Mouse (Mus musculus) neural tube, embryonic 11.5 days (tissue): Measurements from ENCODE around the gene Ephb1. TPM values are rescaled to one million over a fixed set of nuclear protein-coding genes. Genes with fewer than 3 reads are reported as not detected.

Experiments
- ATAC-seq: fragments of 200-750 bp; cut with Nextera tagmentation; 2 replicates; pipeline ENCODE4 v1.8.0; 2017; ENCODE audit warnings: moderate number of reproducible peaks, mild to moderate bottlenecking, moderate TSS enrichment, moderate library complexity; ENCODE audit not compliant: insufficient read depth, low FRiP score, low TSS enrichment
- DNase-seq: peaks from one replicate; pipeline ENCODE4 v3.0.0-alpha.2; 2015; ENCODE audit warnings: low spot score
- H3K27ac ChIP-seq: fragments of 300-500 bp; sonication (generic); 2 replicates; pipeline ENCODE4 v1.5.1; 2014; ENCODE audit warnings: low read depth, mild to moderate bottlenecking, low read length
- H3K27me3 ChIP-seq: fragments of 300-500 bp; sonication (generic); 2 replicates; pipeline ENCODE4 v1.6.1; 2014; ENCODE audit warnings: mild to moderate bottlenecking, low read length, mixed read lengths; ENCODE audit not compliant: control insufficient read depth, insufficient read depth
- H3K36me3 ChIP-seq: fragments of 300-500 bp; sonication (generic); 2 replicates; pipeline ENCODE4 v1.6.1; 2014; ENCODE audit warnings: mild to moderate bottlenecking, low read length, moderate library complexity, mixed read lengths; ENCODE audit not compliant: control insufficient read depth, insufficient read depth
- H3K4me1 ChIP-seq: fragments of 300-500 bp; sonication (generic); 2 replicates; pipeline ENCODE4 v1.6.1; 2014; ENCODE audit warnings: low read length, mixed read lengths; ENCODE audit not compliant: control insufficient read depth, insufficient read depth
- H3K4me2 ChIP-seq: fragments of 300-500 bp; sonication (generic); 2 replicates; pipeline ENCODE4 v1.6.1; 2014; ENCODE audit warnings: low read depth, mild to moderate bottlenecking, moderate library complexity
- H3K4me3 ChIP-seq: fragments of 300-500 bp; sonication (generic); 2 replicates; pipeline ENCODE4 v1.5.1; 2014; ENCODE audit warnings: low read depth, low read length
- H3K9ac ChIP-seq: fragments of 300-500 bp; sonication (generic); 2 replicates; pipeline ENCODE4 v1.6.1; 2014; ENCODE audit warnings: mild to moderate bottlenecking, low read length
- H3K9me3 ChIP-seq: fragments of 300-500 bp; sonication (generic); 2 replicates; pipeline ENCODE4 v1.6.1; 2016; ENCODE audit warnings: low read length; ENCODE audit not compliant: control insufficient read depth
- WGBS: fragments of 180-500 bp; shearing (Covaris S2); extraction: QIAGEN DNeasy Blood & Tissue Kit; methylation state at CpG from one replicate; pipeline ENCODE4 v1.1.7; 2014; 5-methylcytosine and 5-hydroxymethylcytosine counted together
- polyA plus RNA-seq: library from polyadenylated mRNA; unstranded; fragments of >200 nt; fragmentation: Nextera tagmentation; extraction: Ambion mirVana; gene quantifications from 2 replicates; pipeline ENCODE4 v1.2.1, GENCODE M21; 2014

Ephb1 gene
- polyA plus RNA-seq, 1 experiment from 2014 or later = 11.2 TPM

DNA sequence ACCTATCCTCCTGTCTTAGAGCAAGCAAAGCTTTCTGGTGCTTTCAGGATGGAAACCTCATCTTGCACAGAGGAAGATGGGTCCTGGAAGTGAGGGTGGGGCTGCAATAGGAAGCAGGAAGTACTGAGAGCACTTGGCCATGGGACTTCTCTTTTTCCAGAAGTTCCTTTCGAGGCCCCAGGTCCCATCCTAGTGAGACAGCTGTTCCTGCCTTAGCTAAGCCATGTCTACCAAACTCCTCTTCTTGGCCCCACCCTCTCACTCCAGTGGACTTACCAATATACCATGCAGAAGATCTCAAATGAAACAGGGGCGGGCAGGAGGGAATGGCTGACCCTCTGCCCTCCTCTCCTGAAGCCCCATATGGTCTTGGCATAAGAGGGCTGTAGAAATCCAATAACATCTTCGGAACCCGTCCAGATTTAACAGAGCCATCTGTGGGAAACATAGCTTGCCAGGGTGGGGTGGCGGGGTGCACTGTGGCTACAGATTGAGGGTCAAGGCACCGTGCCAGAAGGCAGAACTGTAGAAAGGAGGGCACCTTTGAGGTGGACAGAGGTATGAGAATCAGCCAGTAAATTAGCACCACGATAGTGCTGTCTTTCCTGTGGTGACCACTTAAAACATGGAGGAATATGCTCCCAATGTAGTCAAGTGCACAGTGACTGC is 48.9 kb downstream of the Ephb1 start:
- no peak overlapping the region for H3K4me2 ChIP-seq
- no peak overlapping the region for H3K27ac ChIP-seq
- H3K4me1 ChIP-seq = peaks cover 3% of the 10 kb centered on the region; the same call in 1 of the 2 replicates
- ATAC-seq (no peak), DNase-seq (no peak)
- H3K36me3 ChIP-seq = no peaks in the 10 kb centered on the region
- H3K9me3 ChIP-seq = no peaks in the 10 kb centered on the region
- 86% methylated on average over 7 of the region's 7 CpGs for whole genome bisulfite sequencing
- no peaks in the 10 kb centered on the region for H3K27me3 ChIP-seq
- no peak overlapping the region for H3K9ac ChIP-seq
- H3K4me3 ChIP-seq = no peak overlapping the region

DNA sequence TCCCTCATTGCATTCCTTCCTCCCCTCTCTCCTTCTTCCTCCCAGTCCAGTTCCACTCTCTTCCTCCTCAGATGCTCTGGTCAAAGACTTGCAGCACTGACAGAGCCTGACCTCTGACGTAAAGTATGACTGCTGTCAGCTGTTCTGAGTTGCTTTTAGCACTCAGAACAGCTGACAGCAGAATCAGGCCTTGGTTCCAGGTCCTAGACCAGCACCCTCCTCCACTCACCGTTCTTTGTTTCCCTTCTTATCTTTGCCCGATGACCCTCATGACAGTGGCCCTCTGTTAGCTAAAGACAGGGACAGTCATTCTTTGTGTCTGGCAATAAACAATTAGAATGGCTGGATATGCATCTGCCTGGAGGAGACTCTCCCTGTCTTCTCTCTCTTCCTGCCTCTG is 49.7 kb downstream of the Ephb1 start:
- Histone ChIP-seq H3K4me2 (no peak overlapping the region), H3K27ac (no peak overlapping the region), H3K9me3 (no peaks in the 10 kb centered on the region), H3K9ac (no peak overlapping the region), H3K4me1 (0 out of 2 replicates have a peak, but pooled peaks cover 3% of the 10 kb centered on the region), H3K36me3 (no peaks in the 10 kb centered on the region), H3K27me3 (no peaks in the 10 kb centered on the region), H3K4me3 (no peak overlapping the region)
- no peak for DNase-seq
- 54% methylated on average over 3 of the region's 3 CpGs for WGBS
- ATAC-seq = no peak

GRCm38 (mm10) chr9:102303882-102304281 is 50.6 kb downstream of the Ephb1 start:
- H3K36me3 ChIP-seq = no peaks in the 10 kb centered on the region
- no peak overlapping the region for H3K9ac ChIP-seq
- WGBS = 54% methylated on average over 13 of the region's 13 CpGs
- no peak overlapping the region for H3K4me3 ChIP-seq
- no peak overlapping the region for H3K4me2 ChIP-seq
- no peaks in the 10 kb centered on the region for H3K9me3 ChIP-seq
- 0 out of 2 replicates have a peak, but pooled peaks cover 3% of the 10 kb centered on the region for H3K4me1 ChIP-seq
- DNase-seq (no peak), ATAC-seq (no peak)
- no peak overlapping the region for H3K27ac ChIP-seq
- H3K27me3 ChIP-seq = no peaks in the 10 kb centered on the region

DNA sequence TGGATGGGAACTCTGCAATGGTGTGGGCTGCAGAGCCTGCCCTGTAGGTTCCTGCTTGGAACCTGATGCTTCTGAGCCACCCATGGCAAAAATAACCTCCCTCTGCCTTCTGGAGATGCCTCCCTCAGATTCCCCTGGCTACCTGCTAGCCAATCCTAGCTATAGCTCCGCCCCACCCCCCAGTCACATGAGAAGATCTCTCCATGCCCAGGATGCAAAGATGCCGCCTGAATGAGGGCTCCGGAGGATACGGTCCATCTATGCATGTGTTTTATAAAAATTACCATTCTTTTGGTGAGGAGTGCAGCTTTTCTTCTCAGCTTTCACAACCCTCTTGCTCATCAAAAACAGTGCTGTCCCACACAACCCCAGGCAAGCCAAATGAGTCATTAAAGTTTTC is 53.5 kb downstream of the Ephb1 start:
- H3K4me3 ChIP-seq = no peak overlapping the region
- no peaks in the 10 kb centered on the region for H3K27me3 ChIP-seq
- H3K4me1 ChIP-seq = no peaks in the 10 kb centered on the region
- no peak overlapping the region for H3K9ac ChIP-seq
- no peak for DNase-seq
- no peak for ATAC-seq
- no peak overlapping the region for H3K27ac ChIP-seq
- WGBS = 74% methylated on average over 4 of the region's 4 CpGs
- H3K4me2 ChIP-seq = no peak overlapping the region
- H3K36me3 ChIP-seq = no peaks in the 10 kb centered on the region
- no peaks in the 10 kb centered on the region for H3K9me3 ChIP-seq

DNA sequence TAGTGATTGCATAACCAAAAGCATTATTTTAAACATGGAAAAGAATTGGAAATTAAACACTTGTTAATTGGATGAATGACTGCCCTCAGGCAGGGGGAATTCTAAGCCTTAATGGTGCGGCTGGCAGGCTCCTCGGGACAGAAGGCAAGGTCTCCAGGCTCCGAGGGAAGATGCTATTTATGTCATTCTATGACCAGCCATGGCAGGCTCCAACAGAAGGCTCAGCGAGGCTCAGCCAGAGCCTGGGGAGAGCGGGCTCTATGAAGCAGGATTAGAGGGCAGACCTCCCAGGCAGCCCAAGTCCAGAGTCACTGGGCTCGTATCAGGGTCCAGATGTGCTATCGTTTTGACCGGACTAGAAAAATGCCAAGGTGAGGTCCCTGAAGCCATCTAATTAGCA is 55.8 kb downstream of the Ephb1 start:
- H3K4me3 ChIP-seq = no peak overlapping the region

GRCm38 (mm10) chr9:102297986-102298385 is 56.5 kb downstream of the Ephb1 start:
- Histone ChIP-seq H3K4me1 (no peaks in the 10 kb centered on the region), H3K4me2 (no peak overlapping the region), H3K27me3 (no peaks in the 10 kb centered on the region), H3K36me3 (no peaks in the 10 kb centered on the region), H3K4me3 (no peak overlapping the region), H3K9me3 (no peaks in the 10 kb centered on the region), H3K9ac (no peak overlapping the region), H3K27ac (no peak overlapping the region)
- WGBS = 77% methylated on average over 5 of the region's 5 CpGs
- no peak for DNase-seq
- ATAC-seq = no peak

More for the DNA sequence above, 55.8 kb downstream of the Ephb1 start:
- no peak for DNase-seq
- no peaks in the 10 kb centered on the region for H3K4me1 ChIP-seq
- no peak overlapping the region for H3K27ac ChIP-seq
- H3K27me3 ChIP-seq = no peaks in the 10 kb centered on the region
- H3K36me3 ChIP-seq = no peaks in the 10 kb centered on the region
- H3K9me3 ChIP-seq = no peaks in the 10 kb centered on the region
- no peak overlapping the region for H3K9ac ChIP-seq
- ATAC-seq = no peak
- no peak overlapping the region for H3K4me2 ChIP-seq
- WGBS = 61% methylated on average over 8 of the region's 8 CpGs

GRCm38 (mm10) chr9:102297176-102297575 is 57.3 kb downstream of the Ephb1 start:
- ATAC-seq = no peak
- Histone ChIP-seq H3K9ac (no peak overlapping the region), H3K4me2 (no peak overlapping the region), H3K9me3 (no peaks in the 10 kb centered on the region), H3K4me3 (no peak overlapping the region), H3K27me3 (no peaks in the 10 kb centered on the region), H3K36me3 (no peaks in the 10 kb centered on the region), H3K27ac (no peak overlapping the region), H3K4me1 (no peaks in the 10 kb centered on the region)
- WGBS = 77% methylated on average over 3 of the region's 3 CpGs
- DNase-seq = no peak

DNA sequence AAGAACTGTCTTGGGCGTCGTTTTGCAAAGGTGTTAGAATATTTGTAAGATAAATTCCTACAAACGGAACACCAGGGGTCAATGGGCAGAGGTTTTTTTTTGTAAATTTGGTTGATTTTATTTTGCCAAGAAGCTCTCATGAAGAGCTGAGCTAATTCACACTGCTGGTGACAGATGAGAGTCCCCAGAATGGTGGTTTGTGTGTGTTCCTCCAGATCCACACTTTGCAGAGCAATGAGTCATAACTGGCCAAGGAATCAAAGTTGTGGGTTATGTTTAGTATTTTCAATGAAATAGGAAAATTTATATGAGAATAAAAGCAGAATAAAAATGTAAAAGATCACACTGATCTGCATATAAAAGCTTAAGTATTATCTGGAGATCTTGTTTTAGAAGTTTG is 60.9 kb downstream of the Ephb1 start:
- no peaks in the 10 kb centered on the region for H3K4me1 ChIP-seq
- WGBS = 90% methylated on average over 3 of the region's 3 CpGs
- H3K27ac ChIP-seq = no peak overlapping the region
- no peak overlapping the region for H3K4me2 ChIP-seq
- no peaks in the 10 kb centered on the region for H3K9me3 ChIP-seq
- ATAC-seq (no peak), DNase-seq (no peak)
- H3K4me3 ChIP-seq = no peak overlapping the region
- H3K36me3 ChIP-seq = no peaks in the 10 kb centered on the region
- no peak overlapping the region for H3K9ac ChIP-seq
- no peaks in the 10 kb centered on the region for H3K27me3 ChIP-seq

- H3K4me3 ChIP-seq = no peak overlapping the region
- H3K9ac ChIP-seq = no peak overlapping the region
- H3K4me2 ChIP-seq = no peak overlapping the region
- H3K4me1 ChIP-seq = no peaks in the 10 kb centered on the region
- H3K9me3 ChIP-seq = no peaks in the 10 kb centered on the region
- H3K27me3 ChIP-seq = no peaks in the 10 kb centered on the region
- no peak overlapping the region for H3K27ac ChIP-seq
- DNase-seq = no peak
- H3K36me3 ChIP-seq = no peaks in the 10 kb centered on the region
- WGBS = 82% methylated on average over 3 of the region's 3 CpGs
- ATAC-seq = no peak
These were observed 63.3 kb downstream of the Ephb1 start for GRCm38 (mm10) chr9:102291230-102291629.
